Mouse (Mus musculus) cortical plate, adult 2 months (tissue): ENCODE data around the gene Cep44. TPM values are rescaled to one million over a fixed set of nuclear protein-coding genes. Genes with fewer than 3 reads are reported as not detected.

Experiments
- H3K27ac ChIP-seq: fragments of 200-500 bp; 2 replicates; pipeline ENCODE4 v1.5.1; 2012; ENCODE audit warnings: low read length, control low read depth, inconsistent platforms; ENCODE audit not compliant: insufficient read depth
- H3K4me1 ChIP-seq: fragments of 200-500 bp; 2 replicates; pipeline ENCODE4 v1.6.1; 2011; ENCODE audit warnings: low read length; ENCODE audit not compliant: control insufficient read depth, insufficient read depth
- H3K4me3 ChIP-seq: fragments of 200-500 bp; 2 replicates; pipeline ENCODE4 v1.5.1; 2011; ENCODE audit warnings: mild to moderate bottlenecking, low read length, control low read depth; ENCODE audit not compliant: insufficient read depth
- CTCF ChIP-seq: fragments of 200-500 bp; IDR thresholded peaks from 2 replicates; pipeline ENCODE4 v1.5.1; 2011; ENCODE audit warnings: mild to moderate bottlenecking, control low read depth, low read length; ENCODE audit not compliant: insufficient read depth; ENCODE audit errors: extremely low read depth
- POLR2A ChIP-seq: fragments of 200-500 bp; IDR thresholded peaks from 2 replicates; pipeline ENCODE4 v1.6.1; 2011; ENCODE audit warnings: mild to moderate bottlenecking, low read length, control low read depth; ENCODE audit not compliant: insufficient read depth; ENCODE audit errors: extremely low read depth
- polyA plus RNA-seq: library from polyadenylated mRNA; depleted of rRNA; stranded (reverse); fragments of >200 nt; gene quantifications from 2 replicates; pipeline ENCODE4 v1.2.3, GENCODE M21; 2012; rRNA removed

Gene Cep44
- polyA plus RNA-seq, 1 experiment: 22.4 TPM

DNA sequence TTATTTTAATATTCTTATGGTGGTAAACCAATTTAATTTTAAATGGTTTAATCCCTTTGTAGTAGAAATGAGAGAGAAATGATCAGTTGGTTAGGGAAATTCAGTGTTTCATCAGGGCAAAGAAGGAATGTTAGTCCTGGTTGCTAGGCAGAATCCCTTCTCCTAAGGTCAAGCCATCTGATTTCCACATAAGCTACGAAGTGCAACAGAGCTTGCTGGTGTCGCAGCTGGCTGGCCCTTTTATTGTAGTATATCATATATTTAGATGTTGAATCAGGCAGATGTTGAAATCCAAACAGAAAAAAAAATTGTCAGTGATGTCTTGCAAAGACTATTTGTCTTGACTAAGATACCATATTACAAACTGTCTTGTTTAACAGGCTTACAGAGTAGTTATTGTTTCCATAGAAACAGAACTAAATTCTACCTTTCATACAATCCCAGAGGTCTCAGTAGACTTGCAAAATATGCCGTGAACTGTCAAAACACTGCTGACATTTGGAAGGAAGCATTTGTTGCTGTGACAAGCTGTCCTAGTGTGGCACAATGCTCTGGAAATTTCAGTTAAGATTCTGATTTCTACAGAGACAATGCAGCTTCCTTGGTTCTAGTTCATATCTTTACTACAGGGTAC, 42.4 kb downstream of the Cep44 start:
- TF ChIP-seq CTCF: no peak
- no peak for TF ChIP-seq POLR2A
- no peak overlapping the region for H3K27ac ChIP-seq
- H3K4me1 ChIP-seq: peaks cover 1% of the 10 kb centered on the region; the same call in 1 of the 2 replicates
- no peak overlapping the region for H3K4me3 ChIP-seq

DNA sequence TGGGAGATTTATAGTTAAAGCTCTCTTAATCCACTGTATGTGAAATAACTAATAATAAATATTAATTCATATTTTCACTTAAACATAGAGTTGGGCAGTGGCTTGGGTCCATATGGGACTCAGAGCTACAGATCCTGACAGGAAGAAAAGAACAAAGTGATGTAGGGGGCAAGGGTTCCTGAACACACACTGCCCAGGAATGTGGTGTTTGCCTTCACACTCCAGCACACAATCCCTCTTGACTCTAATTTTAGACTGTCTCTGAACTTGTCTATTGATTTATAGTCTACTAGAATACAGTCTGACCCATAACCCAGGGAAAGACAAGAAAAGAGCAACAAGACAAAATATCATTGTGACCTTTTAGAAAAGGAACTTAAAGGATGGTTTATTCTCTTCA, 48.9 kb downstream of the Cep44 start:
- H3K27ac ChIP-seq: no peak overlapping the region
- H3K4me1 ChIP-seq: no peaks in the 10 kb centered on the region
- TF ChIP-seq CTCF (no peak), POLR2A (no peak)
- no peak overlapping the region for H3K4me3 ChIP-seq

DNA sequence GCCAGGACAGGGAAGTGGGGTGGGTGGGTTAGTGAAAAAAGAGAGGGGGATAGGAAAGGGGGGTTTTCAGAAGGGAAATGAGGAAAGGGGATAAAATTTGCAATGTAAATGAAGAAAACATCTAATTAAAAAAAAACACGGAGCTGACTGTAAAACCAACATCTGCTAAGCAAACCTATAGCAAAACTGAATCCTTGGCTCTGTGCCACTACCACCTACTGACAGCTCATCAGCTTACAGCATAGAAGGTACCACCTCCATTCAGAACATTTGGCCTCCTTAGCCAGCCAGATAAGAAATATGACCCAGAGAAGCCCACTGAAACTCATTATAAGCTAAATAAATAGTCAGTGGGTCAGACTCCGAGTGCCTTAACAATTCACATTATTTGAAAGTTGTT, 61.4 kb downstream of the Cep44 start:
- no peak overlapping the region for H3K4me3 ChIP-seq
- H3K4me1 ChIP-seq: no peaks in the 10 kb centered on the region
- TF ChIP-seq POLR2A (no peak), CTCF (no peak)
- no peak overlapping the region for H3K27ac ChIP-seq

DNA sequence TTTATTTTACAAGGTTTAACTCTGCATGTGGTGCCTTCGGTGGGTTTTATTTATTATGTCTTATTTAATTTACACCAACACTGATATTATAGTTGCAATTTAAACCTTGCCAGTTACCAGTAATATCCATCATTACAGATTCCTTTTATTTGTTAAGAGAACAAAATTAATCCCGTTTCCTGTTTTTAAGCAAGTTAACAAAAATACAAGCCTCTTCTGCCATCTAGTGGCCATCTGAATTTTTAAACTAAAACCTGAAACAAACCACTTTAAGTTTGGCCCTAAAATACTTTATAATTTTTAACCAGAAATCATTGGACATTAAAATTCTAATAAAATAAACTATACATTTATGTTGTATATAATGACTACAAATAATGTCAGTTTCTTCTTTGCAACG, 64.8 kb downstream of the Cep44 start:
- TF ChIP-seq POLR2A: no peak
- Histone ChIP-seq H3K4me1 (no peaks in the 10 kb centered on the region), H3K4me3 (no peak overlapping the region), H3K27ac (no peak overlapping the region)

Other genes with a start within 250 kb of the Cep44 start
- 35.6 and 37.9 TPM in 2 replicates for gene Fbxo8, start within 50 bp of the Cep44 start, polyA plus RNA-seq